Mouse (Mus musculus): ENCODE data around the gene Smagp.

DNA sequence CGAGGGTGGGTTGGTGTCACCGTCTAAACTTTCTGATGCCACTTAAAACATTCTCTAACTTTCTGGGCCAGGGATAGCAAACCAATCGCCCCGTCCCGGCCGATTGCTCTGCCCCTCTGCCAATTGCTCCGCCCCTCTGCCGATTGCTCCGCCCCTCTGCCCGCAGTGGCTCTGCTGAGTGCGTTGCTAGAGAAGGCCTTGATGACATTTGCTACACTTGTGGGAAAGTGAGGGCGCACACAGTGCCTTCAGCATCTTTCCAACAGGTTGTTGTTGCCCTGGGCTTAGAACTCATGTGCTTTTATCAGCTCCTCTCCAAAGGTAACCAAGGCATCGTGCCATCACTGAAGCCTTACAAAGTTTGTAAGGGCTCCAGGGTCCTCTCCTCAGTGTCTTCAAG, 48.5 kb upstream of the Smagp start:
- no peak for TF ChIP-seq POLR2A (IDR thresholded peaks at IDR 0.05; ENCODE audit: borderline replicate concordance, extremely low read depth, low read depth, low read length)
- no peak for TF ChIP-seq CTCF (IDR thresholded peaks at IDR 0.05; ENCODE audit: insufficient read depth, low read length)
